Mouse (Mus musculus): ENCODE results near the gene P2rx1.

The P2rx1 gene

DNA sequence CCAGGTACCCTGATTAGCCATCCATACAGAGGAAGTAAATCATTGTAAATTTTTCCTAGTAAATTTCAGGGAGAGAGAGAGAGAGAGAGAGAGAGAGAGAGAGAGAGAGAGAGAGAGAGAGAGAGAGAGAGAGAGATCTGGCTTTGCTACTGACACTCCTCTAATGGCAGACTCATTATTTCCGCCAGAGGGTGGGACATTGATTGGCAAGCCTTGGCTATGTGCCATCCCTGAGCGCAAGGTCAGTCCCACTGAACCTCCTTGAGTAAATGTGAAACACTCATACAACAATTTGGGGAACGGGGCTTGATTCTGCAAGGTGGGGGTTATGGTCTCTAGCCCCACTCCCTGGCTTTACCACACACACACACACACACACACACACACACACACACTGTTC lies 8.2 kb downstream of the P2rx1 start:
- TF ChIP-seq GATA4 (IDR thresholded peaks at IDR 0.05; ENCODE audit: insufficient replicate concordance, low read length) = no peak

DNA sequence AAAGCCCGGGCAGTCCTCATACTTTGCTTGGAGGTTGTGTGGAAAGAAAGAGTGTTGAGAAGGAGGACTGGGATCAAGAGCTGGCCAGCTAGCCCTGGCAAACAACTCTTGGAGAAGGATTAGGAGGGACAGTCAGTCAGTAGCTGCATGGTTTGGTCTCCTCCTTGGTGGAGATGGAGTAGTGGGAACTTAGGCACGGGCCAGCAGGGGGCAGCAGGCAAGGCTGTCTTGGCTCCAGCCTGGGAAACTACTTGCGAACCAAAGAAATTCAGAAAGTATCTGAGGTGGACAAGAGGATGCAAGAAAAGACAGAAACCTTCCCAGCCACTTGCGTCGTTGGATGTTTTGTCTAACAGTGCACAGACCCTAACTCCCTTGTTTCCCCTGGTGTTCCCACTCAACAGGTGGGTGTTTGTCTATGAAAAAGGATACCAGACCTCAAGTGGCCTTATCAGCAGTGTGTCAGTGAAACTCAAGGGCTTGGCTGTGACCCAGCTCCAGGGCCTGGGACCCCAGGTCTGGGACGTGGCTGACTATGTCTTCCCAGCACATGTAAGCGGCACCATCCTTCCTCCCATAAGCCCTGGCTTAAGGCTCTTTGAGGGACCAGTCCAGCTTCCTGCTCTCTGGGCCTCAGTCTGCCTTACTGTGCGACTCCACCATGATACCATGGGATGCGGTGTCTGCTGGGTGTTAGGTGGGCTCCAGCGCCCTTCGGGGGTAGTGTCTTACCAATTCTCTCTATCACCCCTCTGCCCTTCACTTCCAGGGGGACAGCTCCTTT lies 9.0 kb downstream of the P2rx1 start:
- TF ChIP-seq GATA4 (IDR thresholded peaks at IDR 0.05; ENCODE audit: insufficient replicate concordance, low read length) = no peak

DNA sequence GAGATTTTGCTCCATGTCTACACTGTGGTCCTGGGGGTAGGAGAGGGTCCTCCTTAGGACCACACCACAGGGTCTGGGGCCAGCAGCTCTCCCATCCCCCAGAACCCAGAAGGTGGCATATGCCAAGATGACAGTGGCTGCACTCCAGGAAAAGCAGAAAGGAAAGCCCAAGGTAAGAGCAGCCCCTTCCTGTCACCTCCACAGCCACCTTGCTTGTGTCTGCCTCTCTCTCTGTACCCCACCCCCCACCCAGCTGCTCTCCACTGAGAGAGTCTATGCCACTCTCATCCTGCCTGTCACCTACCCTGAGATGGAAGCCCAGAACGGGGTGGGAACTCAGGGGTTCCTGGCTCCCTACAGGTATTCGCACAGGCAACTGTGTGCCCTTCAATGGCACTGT lies 9.9 kb downstream of the P2rx1 start:
- no peak for TF ChIP-seq GATA4 (IDR thresholded peaks at IDR 0.05; ENCODE audit: insufficient replicate concordance, low read length)

DNA sequence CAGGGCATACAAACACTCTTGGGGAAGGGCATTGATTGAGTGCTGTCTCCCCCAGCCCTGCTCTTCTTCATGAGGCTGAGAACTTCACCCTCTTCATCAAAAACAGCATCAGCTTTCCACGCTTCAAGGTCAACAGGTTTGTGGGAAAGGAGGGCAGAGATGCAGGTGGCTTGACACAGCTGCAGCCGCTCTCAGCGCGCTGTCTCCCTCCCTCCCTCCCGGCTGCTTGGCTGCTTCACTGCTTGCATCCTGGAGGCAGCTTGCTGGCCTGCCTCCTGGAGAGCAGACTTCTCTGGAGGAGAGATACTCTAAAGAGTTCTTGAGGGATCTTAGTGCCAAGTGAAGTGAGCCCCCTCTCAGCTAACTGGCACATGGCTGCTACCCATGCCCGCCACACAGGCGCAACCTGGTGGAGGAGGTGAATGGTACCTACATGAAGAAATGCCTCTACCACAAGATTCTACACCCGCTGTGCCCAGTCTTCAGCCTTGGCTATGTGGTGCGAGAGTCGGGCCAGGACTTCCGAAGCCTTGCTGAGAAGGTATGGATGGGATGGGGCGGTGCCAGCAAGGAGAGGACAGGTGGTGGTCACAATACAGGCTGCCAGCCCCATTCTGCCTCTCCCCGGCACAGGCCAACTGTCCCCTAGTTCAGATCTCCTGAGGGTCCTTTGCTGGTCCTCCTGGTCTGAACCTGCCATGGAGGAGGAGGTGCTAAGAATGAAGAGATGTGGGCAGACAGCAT lies 10.8 kb downstream of the P2rx1 start:
- no peak for TF ChIP-seq GATA4 (IDR thresholded peaks at IDR 0.05; ENCODE audit: insufficient replicate concordance, low read length)

DNA sequence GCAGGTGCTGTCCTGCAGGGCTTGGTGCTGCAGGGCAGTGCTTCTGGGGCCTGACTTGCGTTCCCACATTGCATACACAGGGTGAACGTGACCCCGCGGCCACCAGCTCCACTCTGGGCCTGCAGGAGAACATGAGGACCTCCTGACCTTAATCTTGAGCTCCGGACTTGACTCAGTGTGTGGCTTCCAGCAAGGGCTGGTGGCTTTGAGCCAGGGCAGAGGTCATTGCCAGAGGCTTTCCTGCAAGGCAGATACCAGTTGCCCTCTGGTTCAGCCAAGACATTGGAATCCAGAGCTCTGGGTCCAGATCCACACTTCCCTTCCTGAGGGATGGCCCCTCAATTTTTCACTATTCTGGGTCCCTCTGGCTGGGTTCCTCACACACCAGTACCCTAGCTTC lies 15.1 kb downstream of the P2rx1 start:
- TF ChIP-seq GATA4 (IDR thresholded peaks at IDR 0.05; ENCODE audit: insufficient replicate concordance, low read length) = peak; percentile 64; the same call in 1 of the 2 replicates

DNA sequence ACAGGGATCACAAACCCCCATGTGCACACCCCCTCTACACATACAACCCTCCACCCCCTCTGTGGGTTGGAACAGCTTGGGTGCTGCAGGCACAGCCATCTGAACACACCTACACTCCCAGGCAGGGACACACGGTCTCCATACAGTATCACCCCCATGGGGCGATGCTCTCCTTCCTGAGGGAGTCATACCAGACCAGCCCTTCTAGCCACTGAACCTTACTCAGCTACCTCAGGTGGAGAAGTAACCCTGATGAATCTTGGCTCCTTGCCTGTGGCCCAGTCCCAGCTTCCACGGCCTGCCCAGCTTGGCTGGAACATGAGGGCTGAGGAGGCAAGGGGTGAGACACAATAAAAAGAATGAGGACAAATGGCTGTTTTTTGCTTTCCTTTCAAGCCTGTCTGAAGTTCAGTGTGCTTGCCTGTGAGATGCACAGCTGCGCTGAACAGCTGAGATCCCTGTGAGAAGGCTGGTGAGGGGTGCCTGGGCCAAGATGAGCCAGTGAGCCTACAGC lies 16.0 kb downstream of the P2rx1 start:
- no peak for TF ChIP-seq GATA4 (IDR thresholded peaks at IDR 0.05; ENCODE audit: insufficient replicate concordance, low read length)

DNA sequence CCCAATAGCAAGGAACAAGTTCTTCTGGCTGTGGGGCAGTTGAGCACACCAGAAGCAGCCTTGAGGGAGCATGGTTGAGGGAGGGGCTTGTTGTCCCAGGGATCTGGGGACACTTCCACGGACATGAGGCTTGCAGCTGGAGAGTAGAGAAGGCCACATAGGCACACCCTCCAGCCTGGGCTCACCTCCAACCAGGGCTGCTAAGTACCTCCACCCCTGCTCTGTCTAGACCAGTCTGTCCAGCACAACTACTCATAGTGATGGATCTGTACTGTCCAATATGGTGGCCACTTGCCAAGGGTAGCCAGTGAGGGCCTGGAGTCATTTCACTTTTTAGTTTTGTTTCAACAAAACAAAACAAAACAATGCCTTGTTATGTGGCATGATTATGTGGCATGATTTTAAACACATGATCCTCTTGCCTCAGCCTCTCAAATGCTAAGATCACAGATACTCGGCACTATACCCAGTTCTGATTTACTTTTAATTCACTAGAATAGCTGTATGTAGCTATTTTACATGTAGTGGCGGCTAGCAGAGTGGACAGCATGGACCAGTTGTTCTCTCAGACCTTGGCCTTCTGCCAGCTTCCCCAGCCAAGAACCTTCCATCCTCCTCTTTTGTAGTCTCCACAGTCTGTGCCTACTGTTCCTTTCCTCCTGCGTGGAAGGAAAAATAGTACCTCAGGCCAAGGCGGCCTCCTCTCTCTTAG lies 16.6 kb downstream of the P2rx1 start:
- TF ChIP-seq GATA4 (IDR thresholded peaks at IDR 0.05; ENCODE audit: insufficient replicate concordance, low read length) = no peak

DNA sequence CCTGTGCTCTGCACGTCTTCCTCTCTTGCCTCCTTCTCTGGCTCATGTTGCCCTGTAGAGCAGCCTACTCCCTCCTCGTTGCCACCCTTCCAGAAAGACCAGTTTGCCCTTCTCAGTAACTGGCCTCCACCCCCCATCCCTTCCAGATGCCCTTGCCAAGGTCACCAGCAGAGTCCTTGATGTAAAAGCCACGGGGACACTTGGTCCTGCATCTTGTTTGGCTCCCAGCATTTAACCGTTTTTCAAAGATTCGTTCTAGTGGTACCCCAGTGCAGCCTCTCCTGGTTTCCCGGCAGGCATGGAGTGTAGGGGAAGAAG lies 17.2 kb downstream of the P2rx1 start:
- no peak for TF ChIP-seq GATA4 (IDR thresholded peaks at IDR 0.05; ENCODE audit: insufficient replicate concordance, low read length)

DNA sequence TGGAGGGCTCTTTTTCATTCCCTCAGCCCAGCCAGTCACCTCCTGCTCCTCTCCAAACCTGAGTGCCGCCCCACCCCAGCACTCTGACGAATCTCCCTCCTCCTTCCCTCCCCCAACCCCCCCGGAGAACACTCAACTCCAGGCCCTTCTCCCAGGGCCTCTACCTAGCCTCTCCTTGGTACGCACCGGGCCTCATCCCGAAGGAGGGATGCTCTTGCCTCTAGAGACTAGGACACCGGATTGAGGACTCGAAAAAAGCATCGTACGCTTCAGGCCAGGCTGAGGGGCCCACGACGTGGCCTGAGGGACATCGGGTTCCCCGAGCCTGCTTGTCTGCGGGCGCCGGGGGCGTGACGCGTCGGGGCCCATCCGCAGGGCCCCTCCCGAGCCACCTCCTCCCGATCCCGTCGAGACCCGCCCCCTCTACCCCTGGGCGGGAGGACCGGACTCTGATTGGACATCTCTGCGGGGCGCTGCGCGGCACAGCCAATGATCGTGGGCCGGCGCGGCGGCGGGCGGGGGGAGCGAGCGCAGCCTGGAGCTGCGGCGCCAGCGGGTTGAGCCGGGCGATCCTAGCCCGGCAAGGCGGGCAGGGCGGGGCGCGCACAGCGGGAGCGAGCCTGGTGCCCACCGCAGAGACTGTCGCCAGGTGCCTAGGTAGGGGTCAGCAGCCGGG lies 19.7 kb downstream of the P2rx1 start, which contains the start of gene Camkk1:
Gene Camkk1, plus strand, starts transcription at position 538 of the 676 bp plus-strand sequence.
- no peak; the same call in 1 of the 2 replicates for TF ChIP-seq GATA4 (IDR thresholded peaks at IDR 0.05; ENCODE audit: insufficient replicate concordance, low read length)

DNA sequence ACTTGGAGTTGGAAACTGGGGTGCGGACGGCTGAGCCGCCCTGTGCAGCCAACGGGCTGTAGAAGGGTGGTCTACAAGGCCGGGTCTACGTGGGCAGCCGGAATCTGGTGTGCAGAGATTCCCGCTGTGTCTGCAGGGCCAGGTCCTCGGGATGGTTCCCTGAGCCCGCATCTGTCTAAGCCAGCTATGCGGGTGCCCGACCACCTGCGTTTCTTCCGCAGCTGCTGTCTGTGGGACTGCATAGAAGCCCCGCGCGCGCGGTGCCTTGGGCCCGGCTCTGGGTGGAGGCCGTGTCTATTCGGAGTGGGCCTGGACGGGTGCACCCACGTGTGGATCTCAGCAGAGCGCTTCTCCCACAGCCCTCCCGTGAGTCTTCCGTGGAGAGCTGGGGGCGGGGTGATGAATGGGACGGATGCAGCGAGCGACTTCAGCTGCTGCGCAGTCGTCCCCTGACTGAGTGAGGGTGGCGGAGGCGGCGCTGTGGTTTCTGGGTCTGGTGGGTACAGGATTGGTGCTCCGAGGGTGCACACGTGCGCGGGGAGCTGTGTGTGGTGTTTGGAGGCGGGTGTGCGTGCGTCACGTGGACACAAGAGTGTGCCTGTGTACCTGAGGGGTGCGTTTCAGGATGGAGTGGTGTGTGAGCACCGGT lies 20.4 kb downstream of the P2rx1 start:
- TF ChIP-seq GATA4 (IDR thresholded peaks at IDR 0.05; ENCODE audit: insufficient replicate concordance, low read length) = no peak

DNA sequence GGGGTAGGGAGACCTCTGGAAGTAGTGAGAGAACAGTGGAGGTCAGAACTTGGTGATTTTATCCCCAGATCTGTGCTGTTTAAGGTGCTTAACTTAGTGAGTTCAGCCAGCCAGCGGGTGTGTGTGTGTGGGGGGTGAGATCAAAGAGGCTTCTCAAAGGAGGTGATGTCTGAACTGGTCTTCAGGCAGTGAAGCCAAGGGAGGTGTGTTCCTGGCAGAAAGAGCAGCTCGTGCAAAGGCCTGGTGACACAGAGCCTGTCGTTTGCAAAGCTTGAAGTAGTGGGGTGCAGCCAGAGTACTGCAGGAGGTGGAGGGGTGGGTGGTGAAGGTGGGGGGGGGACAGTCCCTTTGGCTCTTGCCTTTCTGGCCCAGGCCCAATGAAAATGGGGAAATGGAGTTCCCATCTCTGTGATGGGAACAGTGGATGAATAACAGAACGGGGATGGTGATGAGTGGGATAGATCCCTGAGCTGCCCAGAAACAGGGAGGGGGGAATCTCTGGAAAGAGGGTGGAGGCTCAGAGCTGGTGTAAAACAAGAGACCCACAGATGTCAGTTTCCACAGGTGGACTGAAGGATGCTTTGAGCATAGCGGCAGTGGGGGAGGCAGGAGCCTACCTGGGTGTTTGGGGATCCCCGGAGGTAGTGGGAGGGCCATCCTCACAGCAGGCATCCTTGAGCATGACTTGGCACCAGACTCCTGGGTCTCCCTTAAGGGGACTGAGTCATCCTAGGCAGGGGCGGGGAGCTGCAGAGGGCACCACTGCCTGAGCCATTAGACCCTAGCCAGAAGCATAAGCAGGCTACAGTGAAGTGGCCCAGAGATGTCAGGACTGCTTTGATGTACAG lies 22.3 kb downstream of the P2rx1 start:
- TF ChIP-seq GATA4 (IDR thresholded peaks at IDR 0.05; ENCODE audit: insufficient replicate concordance, low read length) = no peak

DNA sequence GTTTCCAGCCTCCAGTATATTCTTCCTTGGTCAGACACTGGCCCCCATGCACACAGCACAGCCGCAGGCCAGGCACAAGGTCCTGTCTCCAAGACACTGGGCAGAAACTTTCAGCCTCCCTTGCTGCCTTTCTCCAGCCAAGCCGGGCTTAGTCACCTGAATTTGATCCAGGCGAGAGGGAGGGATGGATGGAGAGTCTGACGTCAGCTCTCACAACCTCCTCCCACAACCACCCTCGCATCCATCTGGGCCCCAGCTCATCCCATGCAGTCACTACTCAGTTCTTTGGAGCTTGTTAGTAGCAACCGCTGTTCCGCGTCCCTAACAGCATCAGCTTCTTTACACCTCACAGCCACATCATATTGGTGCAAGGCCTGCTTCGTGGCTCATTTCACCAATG lies 24.2 kb downstream of the P2rx1 start:
- TF ChIP-seq GATA4 (IDR thresholded peaks at IDR 0.05; ENCODE audit: insufficient replicate concordance, low read length) = no peak

DNA sequence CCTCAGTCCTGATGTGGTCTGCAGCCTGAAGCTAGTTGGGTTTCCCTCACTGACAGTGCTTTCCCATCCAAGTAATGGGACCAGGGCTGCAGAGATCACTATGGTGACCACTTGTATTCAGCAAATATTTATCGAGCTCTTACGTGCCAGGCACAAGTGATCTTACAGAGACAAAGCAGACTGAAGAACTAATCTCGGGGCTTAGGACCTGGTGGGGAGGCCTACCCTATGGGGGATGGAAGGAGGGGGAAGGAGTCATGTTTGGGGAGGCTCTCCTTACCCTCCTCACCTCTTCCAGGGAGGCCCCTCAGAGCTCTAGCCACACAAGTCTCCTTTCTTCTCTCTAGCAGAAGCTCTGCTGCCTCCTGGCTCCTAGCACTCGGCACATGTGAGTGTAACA lies 24.9 kb downstream of the P2rx1 start:
- no peak for TF ChIP-seq GATA4 (IDR thresholded peaks at IDR 0.05; ENCODE audit: insufficient replicate concordance, low read length)

Data from liver, adult (tissue).